Mouse (Mus musculus) liver, postnatal 0 days (tissue): ENCODE data around the gene Rpl4. TPM values are rescaled to one million over a fixed set of nuclear protein-coding genes. Genes with fewer than 3 reads are reported as not detected.
"Not testable (repeated sequence)": the region's sequence is repeated elsewhere in the genome, so short reads cannot be mapped to it uniquely, and the experiment has no call there.

ENCODE experiments used
- ATAC-seq: fragments of 200-750 bp; cut with Nextera tagmentation; 2 replicates; pipeline ENCODE4 v1.8.0; 2017; ENCODE audit warnings: mild to moderate bottlenecking, moderate library complexity
- DNase-seq: peaks from one replicate; pipeline ENCODE4 v3.0.0-alpha.2; 2016
- H3K27ac ChIP-seq: fragments of 300-500 bp; sonication (generic); 2 replicates; pipeline ENCODE4 v1.5.1; 2014; ENCODE audit warnings: antibody characterized with exemption, moderate library complexity, mild to moderate bottlenecking, low read depth
- H3K27me3 ChIP-seq: fragments of 300-500 bp; sonication (generic); 2 replicates; pipeline ENCODE4 v1.6.1; 2014; ENCODE audit warnings: low read length, control low read depth, mixed read lengths; ENCODE audit not compliant: insufficient read depth
- H3K36me3 ChIP-seq: fragments of 300-500 bp; sonication (generic); replicated peaks from 2 replicates; pipeline ENCODE4 v1.6.1; 2014; ENCODE audit warnings: mild to moderate bottlenecking, control low read depth, low read length, moderate library complexity, mixed read lengths; ENCODE audit not compliant: insufficient read depth
- H3K4me1 ChIP-seq: fragments of 300-500 bp; sonication (generic); 2 replicates; pipeline ENCODE4 v1.6.1; 2014; ENCODE audit warnings: antibody characterized with exemption, mild to moderate bottlenecking, control low read depth; ENCODE audit not compliant: insufficient read depth
- H3K4me2 ChIP-seq: fragments of 300-500 bp; sonication (generic); 2 replicates; pipeline ENCODE4 v1.6.1; 2014; ENCODE audit warnings: low read depth, mild to moderate bottlenecking, low read length, moderate library complexity, mixed read lengths
- H3K4me3 ChIP-seq: fragments of 300-500 bp; sonication (generic); 2 replicates; pipeline ENCODE4 v1.5.1; 2014; ENCODE audit warnings: low read depth, low read length
- H3K9ac ChIP-seq: fragments of 300-500 bp; sonication (generic); replicated peaks from 2 replicates; pipeline ENCODE4 v1.6.1; 2014; ENCODE audit warnings: mild to moderate bottlenecking, moderate library complexity
- H3K9me3 ChIP-seq: fragments of 300-500 bp; sonication (generic); 2 replicates; pipeline ENCODE4 v1.6.1; 2016; ENCODE audit warnings: mild to moderate bottlenecking, control low read depth, low read length, mixed read lengths
- CTCF ChIP-seq: sonication (generic); IDR thresholded peaks from 2 replicates; pipeline ENCODE4 v1.5.1; 2016; ENCODE audit warnings: antibody characterized with exemption, low read depth
- EP300 ChIP-seq: IDR thresholded peaks from 2 replicates; pipeline ENCODE4 v1.6.1; 2016; ENCODE audit warnings: antibody characterized with exemption, low read depth, mild to moderate bottlenecking
- WGBS: fragments of 180-500 bp; shearing (Covaris S2); extraction: QIAGEN DNeasy Blood & Tissue Kit; methylation state at CpG from one replicate; pipeline ENCODE4 v1.1.7; 2014; ENCODE audit not compliant: insufficient replicate concordance; 5-methylcytosine and 5-hydroxymethylcytosine counted together
- polyA plus RNA-seq: library from polyadenylated mRNA; unstranded; fragments of >200 nt; fragmentation: Nextera tagmentation; extraction: Ambion mirVana; gene quantifications from 2 replicates; pipeline ENCODE4 v1.2.1, GENCODE M21; 2015

The Rpl4 gene
- polyA plus RNA-seq, 1 experiment from 2014 or later = 612 TPM

- no peaks in the 10 kb centered on the region for H3K27me3 ChIP-seq
- H3K9ac ChIP-seq = no peak overlapping the region
- TF ChIP-seq CTCF (no peak), EP300 (no peak)
- 88% methylated on average over 5 of the region's 5 CpGs for WGBS
- no peak overlapping the region for H3K4me2 ChIP-seq
- no peak overlapping the region for H3K4me3 ChIP-seq
- no peak overlapping the region for H3K27ac ChIP-seq
- ATAC-seq (no peak), DNase-seq (no peak)
- peaks cover 30% of the 10 kb centered on the region for H3K36me3 ChIP-seq
- H3K4me1 ChIP-seq = peaks cover 6% of the 10 kb centered on the region
- no peaks in the 10 kb centered on the region for H3K9me3 ChIP-seq
Measured at GRCm38 (mm10) chr9:64184166-64184840, 11.1 kb downstream of the Rpl4 start.

- Histone ChIP-seq H3K36me3 (peaks cover 35% of the 10 kb centered on the region), H3K4me2 (no peak overlapping the region), H3K27ac (no peak overlapping the region), H3K4me1 (no peaks in the 10 kb centered on the region), H3K4me3 (no peak overlapping the region), H3K9ac (no peak overlapping the region), H3K27me3 (no peaks in the 10 kb centered on the region), H3K9me3 (no peaks in the 10 kb centered on the region)
- DNase-seq (no peak), ATAC-seq (no peak)
- no peak for TF ChIP-seq CTCF
- TF ChIP-seq EP300 = no peak
- WGBS = 89% methylated on average over 1 of the region's 1 CpGs
Measured at GRCm38 (mm10) chr9:64193879-64194278, 20.7 kb downstream of the Rpl4 start.

- DNase-seq (no peak), ATAC-seq (no peak)
- Histone ChIP-seq H3K4me3 (no peak overlapping the region), H3K27ac (no peak overlapping the region), H3K27me3 (no peaks in the 10 kb centered on the region), H3K4me1 (no peaks in the 10 kb centered on the region), H3K36me3 (peaks cover 29% of the 10 kb centered on the region), H3K9me3 (no peaks in the 10 kb centered on the region), H3K9ac (no peak overlapping the region), H3K4me2 (no peak overlapping the region)
- WGBS = 90% methylated on average over 4 of the region's 4 CpGs
- TF ChIP-seq EP300 = no peak
- no peak for TF ChIP-seq CTCF
Measured at GRCm38 (mm10) chr9:64195554-64195953, 22.4 kb downstream of the Rpl4 start.

DNA sequence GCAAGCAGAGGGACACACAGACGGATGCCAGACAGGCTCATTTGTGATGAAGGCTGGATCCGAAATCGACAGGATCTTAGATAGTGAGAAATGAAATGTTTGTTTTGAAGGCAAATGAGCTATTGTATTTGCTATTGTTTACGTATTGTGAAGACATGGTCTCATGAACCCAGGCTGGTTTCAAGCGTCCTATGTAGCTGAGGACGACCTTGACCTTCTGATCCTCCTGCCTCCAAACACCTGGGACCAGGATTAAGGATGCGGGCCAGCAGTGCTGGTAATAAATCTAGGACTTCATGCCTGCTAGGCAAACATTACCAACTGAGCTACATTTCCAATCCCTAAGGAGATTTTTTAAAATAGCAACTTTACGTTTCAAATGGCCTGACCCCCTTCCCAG lies 24.3 kb downstream of the Rpl4 start:
- no peak for ATAC-seq
- H3K4me2 ChIP-seq = no peak overlapping the region
- no peak overlapping the region for H3K4me3 ChIP-seq
- no peaks in the 10 kb centered on the region for H3K9me3 ChIP-seq
- DNase-seq = no peak
- H3K27me3 ChIP-seq = no peaks in the 10 kb centered on the region
- WGBS = 81% methylated on average over 8 of the region's 8 CpGs
- H3K4me1 ChIP-seq = no peaks in the 10 kb centered on the region
- H3K9ac ChIP-seq = no peak overlapping the region
- peaks cover 14% of the 10 kb centered on the region for H3K36me3 ChIP-seq
- no peak overlapping the region for H3K27ac ChIP-seq
- TF ChIP-seq EP300 (no peak), CTCF (no peak)

GRCm38 (mm10) chr9:64198068-64198762 lies 25.0 kb downstream of the Rpl4 start:
- WGBS = 93% methylated on average over 5 of the region's 5 CpGs
- Histone ChIP-seq H3K9me3 (no peaks in the 10 kb centered on the region), H3K4me2 (no peak overlapping the region), H3K4me3 (no peak overlapping the region), H3K27ac (no peak overlapping the region), H3K36me3 (peaks cover 10% of the 10 kb centered on the region), H3K4me1 (no peaks in the 10 kb centered on the region), H3K9ac (no peak overlapping the region), H3K27me3 (no peaks in the 10 kb centered on the region)
- ATAC-seq = no peak
- DNase-seq = no peak
- TF ChIP-seq CTCF (no peak), EP300 (no peak)

DNA sequence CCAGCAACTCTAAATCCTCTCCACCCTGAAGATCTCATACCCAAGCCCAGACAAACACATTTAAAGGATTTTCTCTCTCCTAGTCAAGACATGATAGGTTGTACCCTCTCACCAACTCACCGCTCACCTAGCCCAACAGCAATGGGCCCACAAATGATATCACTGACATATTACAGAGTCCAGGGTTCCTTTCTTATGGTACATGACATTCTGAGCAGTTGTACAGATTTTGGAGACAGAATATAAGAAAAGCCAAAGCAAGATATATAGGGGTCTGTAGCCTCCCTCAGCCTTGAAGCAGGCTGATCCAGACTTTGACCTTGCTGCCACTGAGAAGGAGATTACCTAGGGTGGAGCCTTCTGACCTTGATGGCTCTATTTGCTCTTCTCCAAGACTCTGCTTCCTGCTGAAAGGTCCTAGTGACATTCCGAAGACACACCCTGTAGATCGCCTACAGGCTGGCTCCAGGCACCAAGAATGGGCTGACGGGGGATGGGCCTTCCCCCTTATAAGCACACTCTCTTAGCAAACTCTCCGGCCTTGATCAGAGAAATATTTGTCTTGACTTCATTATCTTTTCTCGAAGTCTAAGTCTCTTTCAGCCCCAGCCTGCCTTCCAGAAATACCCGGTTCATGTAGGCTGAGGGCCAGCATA lies 25.7 kb downstream of the Rpl4 start:
- 77% methylated on average over 7 of the region's 7 CpGs for WGBS
- not testable (repeated sequence) for H3K4me2 ChIP-seq, H3K27ac ChIP-seq, H3K9me3 ChIP-seq, H3K9ac ChIP-seq, H3K27me3 ChIP-seq, H3K4me1 ChIP-seq, H3K4me3 ChIP-seq, ATAC-seq, H3K36me3 ChIP-seq, DNase-seq
